Mouse (Mus musculus): ENCODE results near the gene Shkbp1. TPM values are rescaled to one million over a fixed set of nuclear protein-coding genes. Genes with fewer than 3 reads are reported as not detected.

Gene Shkbp1
- total and polyA plus RNA-seq, 3 experiments: 24.2 to 77.0 TPM; not detected in 1

DNA sequence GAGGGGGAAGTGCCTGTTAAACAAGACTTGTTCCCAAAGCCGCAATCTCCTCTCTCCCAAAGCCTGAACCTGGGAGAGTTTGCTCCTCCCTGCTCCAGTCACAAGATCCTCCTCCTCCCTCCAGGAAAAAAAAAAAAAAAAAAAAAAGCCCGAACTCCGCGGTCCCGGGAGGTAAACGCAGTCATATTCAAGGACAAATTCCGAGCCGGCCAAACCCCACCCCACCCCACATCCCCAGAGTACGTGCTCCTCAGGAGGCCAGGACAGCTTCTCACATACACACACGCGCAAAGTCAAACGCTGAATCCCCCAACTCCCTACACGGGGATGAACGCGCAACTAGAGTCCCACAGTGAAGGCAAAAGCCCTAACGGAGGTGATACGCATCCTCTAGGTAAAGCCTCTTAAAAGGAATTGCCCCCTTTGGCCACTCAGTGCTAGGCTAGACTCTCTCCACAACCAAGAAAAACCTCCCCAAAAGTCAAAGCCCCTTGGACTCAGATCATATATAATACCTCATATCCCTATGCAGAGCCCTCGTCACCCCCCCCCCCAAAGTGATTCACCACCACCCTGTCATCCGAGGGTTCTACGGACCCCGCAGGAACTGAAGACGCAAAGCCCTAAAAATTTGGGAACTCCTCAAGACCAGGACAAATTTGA is 39.8 kb upstream of the Shkbp1 start:
- no peak for TF ChIP-seq JUND (IDR thresholded peaks at IDR 0.05; ENCODE audit: low read depth, low read length)
- TF ChIP-seq USF1 (IDR thresholded peaks at IDR 0.05; ENCODE audit: low read depth, low read length): no peak
- TF ChIP-seq CHD1 (IDR thresholded peaks at IDR 0.05; ENCODE audit: low read depth, low read length): no peak
- TF ChIP-seq SIN3A (IDR thresholded peaks at IDR 0.05; ENCODE audit: low read length): no peak
- no peak for TF ChIP-seq RCOR1 (IDR thresholded peaks at IDR 0.05; ENCODE audit: low read depth, low read length)
- TF ChIP-seq RAD21 (IDR thresholded peaks at IDR 0.05; ENCODE audit: low read depth, low read length): no peak
- no peak for TF ChIP-seq EP300 (IDR thresholded peaks at IDR 0.05; ENCODE audit: low read depth in 1 of 2, low read length in 2 of 2)
- TF ChIP-seq KAT2A (conservative IDR thresholded peaks at IDR 0.05; ENCODE audit: low read depth, low read length): no peak
- TF ChIP-seq MXI1 (IDR thresholded peaks at IDR 0.05; ENCODE audit: low read depth, low read length): no peak
- TF ChIP-seq GATA1 (IDR thresholded peaks at IDR 0.05; ENCODE audit: low read depth, low read length): no peak
- no peak for TF ChIP-seq SMC3 (IDR thresholded peaks at IDR 0.05; ENCODE audit: low read depth, low read length)
- no peak for TF ChIP-seq ZNF384 (IDR thresholded peaks at IDR 0.05; ENCODE audit: low read depth, low read length)
- TF ChIP-seq ZC3H11A (IDR thresholded peaks at IDR 0.05; ENCODE audit: low read depth, low read length): no peak
- no peak for TF ChIP-seq BHLHE40 (IDR thresholded peaks at IDR 0.05; ENCODE audit: borderline replicate concordance, low read depth, low read length)
- TF ChIP-seq E2F4 (IDR thresholded peaks at IDR 0.05; ENCODE audit: borderline replicate concordance, low read depth, low read length): no peak
- TF ChIP-seq TCF12 (IDR thresholded peaks at IDR 0.05; ENCODE audit: low read depth, low read length): no peak
- no peak for TF ChIP-seq UBTF (IDR thresholded peaks at IDR 0.05; ENCODE audit: borderline replicate concordance, insufficient read depth, low read depth, low read length)
- TF ChIP-seq MEF2A (IDR thresholded peaks at IDR 0.05; ENCODE audit: extremely low read depth, insufficient replicate concordance, low read depth, low read length, poor library complexity, severe bottlenecking): no peak
- TF ChIP-seq GABPA (IDR thresholded peaks at IDR 0.05; ENCODE audit: low read depth, low read length): no peak
- Histone ChIP-seq H3K27ac (ENCODE audit: control insufficient read depth, low read depth, low read length) (no peak overlapping the region), H3K9ac (ENCODE audit: control insufficient read depth, low read depth, low read length, poor library complexity, severe bottlenecking) (no peak overlapping the region), H3K27me3 (ENCODE audit: control insufficient read depth in 1 of 2, insufficient read depth in 2 of 2, low read length in 2 of 2) (no peaks in the 10 kb centered on the region; a peak in 1 of 4 replicates), H3K4me1 (ENCODE audit: control insufficient read depth in 1 of 2, insufficient read depth in 2 of 2, low read length in 2 of 2) (0 out of 4 replicates have a peak, but pooled peaks cover 0 to 3% of the 10 kb centered on the region in 2 experiments), H3K4me3 (ENCODE audit: control insufficient read depth in 1 of 2, insufficient read depth in 1 of 2, low read depth in 2 of 2, low read length in 2 of 2) (no peak overlapping the region), H3K79me2 (ENCODE audit: control insufficient read depth, insufficient read depth, low read length, poor library complexity) (no peaks in the 10 kb centered on the region), H3K36me3 (ENCODE audit: control insufficient read depth in 1 of 2, insufficient read depth in 2 of 2, low read length in 2 of 2) (peaks cover 0 to 2% of the 10 kb centered on the region in 2 experiments; a peak in 1 of 4 replicates), H3K9me3 (replicated peaks; ENCODE audit: insufficient read depth, low read length) (no peaks in the 10 kb centered on the region)
- no peak for DNase-seq (ENCODE audit: low read depth, low spot score)

DNA sequence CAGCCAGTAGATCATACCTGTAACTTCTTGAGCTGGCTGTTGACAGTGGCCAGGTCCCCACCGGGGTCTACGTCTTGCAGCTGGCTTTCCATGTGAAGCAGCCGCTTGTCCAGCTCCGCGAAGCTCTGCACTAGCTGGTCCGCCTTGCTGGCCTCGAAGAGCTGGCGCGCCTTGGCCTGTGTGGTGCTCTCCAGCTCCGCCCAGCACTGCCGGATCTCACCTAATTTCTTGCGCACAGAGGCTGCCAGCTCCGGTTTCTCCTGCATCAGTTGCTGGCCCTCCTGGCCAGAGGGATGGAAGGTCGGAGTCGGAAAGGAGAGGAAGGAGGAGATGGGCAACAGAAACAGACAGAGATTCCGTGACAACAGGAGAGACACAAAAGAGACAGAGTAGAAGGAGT is 35.6 kb upstream of the Shkbp1 start:
- DNase-seq (ENCODE audit: low read depth, low spot score): no peak
- H3K4me3 ChIP-seq (ENCODE audit: control insufficient read depth in 1 of 2, insufficient read depth in 1 of 2, low read depth in 2 of 2, low read length in 2 of 2): no peak overlapping the region
- TF ChIP-seq POLR2A (IDR thresholded peaks at IDR 0.05; ENCODE audit: control insufficient read depth in 1 of 2, insufficient read depth in 1 of 2, low read depth in 1 of 2, low read length in 2 of 2, poor library complexity in 1 of 2) (no peak), ELF1 (IDR thresholded peaks at IDR 0.05; ENCODE audit: low read depth, low read length) (no peak), ETS1 (IDR thresholded peaks at IDR 0.05; ENCODE audit: low read depth, low read length) (no peak)
- H3K79me2 ChIP-seq (ENCODE audit: control insufficient read depth, insufficient read depth, low read length, poor library complexity): no peaks in the 10 kb centered on the region
- H3K27me3 ChIP-seq (ENCODE audit: control insufficient read depth in 1 of 2, insufficient read depth in 2 of 2, low read length in 2 of 2): no peaks in the 10 kb centered on the region; a peak in 2 of 4 replicates
- H3K4me1 ChIP-seq (ENCODE audit: control insufficient read depth in 1 of 2, insufficient read depth in 2 of 2, low read length in 2 of 2): peaks cover 5 to 19% of the 10 kb centered on the region in 2 experiments
- no peaks in the 10 kb centered on the region for H3K9me3 ChIP-seq (replicated peaks; ENCODE audit: insufficient read depth, low read length)
- H3K36me3 ChIP-seq (ENCODE audit: control insufficient read depth in 1 of 2, insufficient read depth in 2 of 2, low read length in 2 of 2): peaks cover 0 to 4% of the 10 kb centered on the region in 2 experiments; a peak in 2 of 4 replicates
- no peak overlapping the region for H3K27ac ChIP-seq (ENCODE audit: control insufficient read depth, low read depth, low read length)
- H3K9ac ChIP-seq (ENCODE audit: control insufficient read depth, low read depth, low read length, poor library complexity, severe bottlenecking): no peak overlapping the region

All from MEL (cell line).